ENCODE assay signal across 22 mouse cellular contexts in the genomic region with DNA sequence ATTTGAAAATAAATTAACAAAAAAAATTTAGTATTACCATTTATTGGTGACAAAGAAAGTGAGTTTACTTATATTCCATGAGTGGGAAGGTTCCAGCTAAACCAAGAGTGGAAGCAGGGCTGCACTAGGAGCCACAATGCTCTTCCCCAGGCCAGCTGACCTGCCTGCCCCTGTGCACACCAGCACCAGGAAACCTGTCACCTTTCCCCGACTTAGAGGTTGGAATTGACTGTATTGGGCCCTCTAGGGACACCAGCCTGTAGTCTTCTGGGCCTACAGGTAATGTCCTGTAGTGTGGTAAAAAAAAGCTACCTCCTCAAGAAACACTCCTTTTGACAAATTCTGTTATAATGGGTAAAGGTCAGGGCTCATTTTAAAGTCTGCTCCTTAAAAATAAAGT. TPM values are rescaled to one million over a fixed set of nuclear protein-coding genes. Genes with fewer than 3 reads are reported as not detected.
DNase-seq lines count a peak whose midpoint lies in the region; ATAC-seq and TF ChIP-seq lines count a peak whose summit lies in the region.
"Had no signal": no experiment of that assay in that cellular context is flagged by ENCODE, and none has a peak within 500 bp of the region (broad histone marks: within the 10 kb centered on the region; RNA-seq: fewer than 3 reads in every experiment).

No protein-coding gene starts in this region.

- H3K27ac ChIP-seq in layer of hippocampus, adult 2 months: peak overlapping the region; percentile 7; the same call in 1 of the 2 replicates
- peak overlapping the region; percentile 18; the same call in 1 of the 2 replicates for H3K27ac ChIP-seq in limb, embryonic 15.5 days
- H3K27ac ChIP-seq in limb, embryonic 10.5 days: no peak overlapping the region
- H3K27ac ChIP-seq in liver, adult 2 months (replicated peaks; ENCODE audit: insufficient read depth, low read depth, low read length): no peak overlapping the region
- no peak overlapping the region for H3K27ac ChIP-seq in liver, embryonic 12.5 days

- no peak overlapping the region for H3K4me2 ChIP-seq in limb, embryonic 15.5 days
- H3K4me2 ChIP-seq in liver, embryonic 12.5 days: no peak overlapping the region

- WGBS in limb, embryonic 15.5 days: 60% methylated on average over 1 of the region's 1 CpGs
- 69% methylated on average over 1 of the region's 1 CpGs for WGBS in limb, embryonic 10.5 days
- WGBS in liver, adult 2 months: 21% methylated on average over 1 of the region's 1 CpGs
- WGBS in liver, embryonic 12.5 days (ENCODE audit: insufficient replicate concordance): 57% methylated on average over 1 of the region's 1 CpGs

- H3K9ac ChIP-seq in limb, embryonic 15.5 days: no peak overlapping the region
- no peak overlapping the region for H3K9ac ChIP-seq in liver, adult 2 months (ENCODE audit: low read depth, low read length)
- H3K9ac ChIP-seq in liver, embryonic 12.5 days: no peak overlapping the region

- H3K79me2 ChIP-seq in liver, adult 2 months (ENCODE audit: control insufficient read depth, insufficient read depth, low read length): no peaks in the 10 kb centered on the region

- peaks cover 91% of the 10 kb centered on the region for H3K36me3 ChIP-seq in limb, embryonic 15.5 days
- peaks cover 100% of the 10 kb centered on the region for H3K36me3 ChIP-seq in limb, embryonic 10.5 days
- peaks cover 57% of the 10 kb centered on the region for H3K36me3 ChIP-seq in liver, adult 2 months (ENCODE audit: control insufficient read depth, insufficient read depth, low read length)
- H3K36me3 ChIP-seq in liver, embryonic 12.5 days: peaks cover 99% of the 10 kb centered on the region

- no peak overlapping the region for H3K4me3 ChIP-seq in layer of hippocampus, adult 2 months
- no peak overlapping the region for H3K4me3 ChIP-seq in limb, embryonic 15.5 days
- H3K4me3 ChIP-seq in limb, embryonic 10.5 days: no peak overlapping the region
- no peak overlapping the region for H3K4me3 ChIP-seq in liver, adult 2 months (ENCODE audit: insufficient read depth, low read depth, low read length)
- no peak overlapping the region for H3K4me3 ChIP-seq in liver, embryonic 12.5 days

- TF ChIP-seq POLR2A in liver, adult 2 months (IDR thresholded peaks at IDR 0.05; ENCODE audit: extremely low read depth, insufficient read depth, low read length): no peak

- TF ChIP-seq CTCF in layer of hippocampus, adult 2 months (conservative IDR thresholded peaks at IDR 0.05): no peak
- no peak for TF ChIP-seq CTCF in liver, adult 2 months (IDR thresholded peaks at IDR 0.05; ENCODE audit: low read depth, low read length)

- intact Hi-C loops in heart, postnatal 25 days (cut with DNase I): no loop called here

- no peaks in the 10 kb centered on the region for H3K9me3 ChIP-seq in limb, embryonic 15.5 days
- H3K9me3 ChIP-seq in limb, embryonic 10.5 days (replicated peaks): no peaks in the 10 kb centered on the region
- H3K9me3 ChIP-seq in liver, embryonic 12.5 days (replicated peaks): no peaks in the 10 kb centered on the region
- H3K9me3 ChIP-seq: G1E had no signal

- no peaks in the 10 kb centered on the region for H3K27me3 ChIP-seq in limb, embryonic 15.5 days
- no peaks in the 10 kb centered on the region for H3K27me3 ChIP-seq in limb, embryonic 10.5 days (ENCODE audit: low read depth, poor library complexity, severe bottlenecking)
- H3K27me3 ChIP-seq in liver, adult 2 months (ENCODE audit: control insufficient read depth, insufficient read depth, low read length): no peaks in the 10 kb centered on the region
- H3K27me3 ChIP-seq in liver, embryonic 12.5 days (replicated peaks): no peaks in the 10 kb centered on the region
- H3K27me3 ChIP-seq: CH12.LX, Patski had no signal

- no peak for ATAC-seq in limb, embryonic 15.5 days (ENCODE audit: insufficient number of reproducible peaks, low FRiP score, low TSS enrichment, low read depth)
- no peak for ATAC-seq in liver, embryonic 12.5 days
- ATAC-seq: activated CD4-positive, CD25-positive, alpha-beta regulatory T cell, adult 4 months; CD4-positive, CD25-positive, alpha-beta regulatory T cell, adult 4 months; Patski had no signal

- DNase-seq in heart, adult 11 months: peak; percentile 73
- DNase-seq in heart, postnatal 25 days (ENCODE audit: low spot score): no peak
- no peak for DNase-seq in layer of hippocampus, adult 2 months (ENCODE audit: low spot score in 2 of 2)
- no peak for DNase-seq in layer of hippocampus, postnatal 36 days
- DNase-seq in limb, embryonic 10.5 days (ENCODE audit: low spot score): no peak
- peak; percentile 67 for DNase-seq in liver, adult 2 months (ENCODE audit: extremely low read depth, low read depth, low spot score)
- DNase-seq: adrenal gland, adult 2 months; adrenal gland, adult 8-10 months; adrenal gland, postnatal 10 days; adrenal gland, postnatal 14 days; adrenal gland, postnatal 25 days; adrenal gland, postnatal 36 days; B cell, adult 2 months; cerebellum, adult 11 months; cerebellum, adult 11-12 months had no signal

- peaks cover 5% of the 10 kb centered on the region; the same call in 1 of the 2 replicates for H3K4me1 ChIP-seq in limb, embryonic 15.5 days
- H3K4me1 ChIP-seq in limb, embryonic 10.5 days: no peaks in the 10 kb centered on the region
- peaks cover 11% of the 10 kb centered on the region for H3K4me1 ChIP-seq in liver, adult 2 months (ENCODE audit: control insufficient read depth, insufficient read depth, low read length)
- no peaks in the 10 kb centered on the region for H3K4me1 ChIP-seq in liver, embryonic 12.5 days

RNA-seq across cellular contexts. Expression of a gene that starts 42.4 kb away (rescaled TPM):
- 10 to 100 TPM; 39.2 to 41.2 TPM for total RNA-seq in heart, postnatal 25 days (2021)
- 10 to 100 TPM; 48.7 to 51.4 TPM for total RNA-seq in layer of hippocampus, adult 2 months (2021)
- total RNA-seq in layer of hippocampus, postnatal 36 days (2021): 10 to 100 TPM; 53.1 to 54.8 TPM
- polyA plus RNA-seq in limb, embryonic 15.5 days (2015; fragmentation: Nextera tagmentation; extraction: Ambion mirVana): 83.7 and 86.2 TPM in 2 replicates
- 211 and 223 TPM in 2 replicates for polyA plus RNA-seq in limb, embryonic 10.5 days (2016; fragmentation: Nextera tagmentation; extraction: Ambion mirVana)
- total RNA-seq in liver, adult 2 months (2014; rRNA removed): 27.0 and 29.7 TPM in 2 replicates
- polyA plus RNA-seq in liver, adult 2 months (2012; rRNA removed): 8.3 and 10.7 TPM in 2 replicates
- 108 and 109 TPM in 2 replicates for polyA plus RNA-seq in liver, embryonic 12.5 days (2016; fragmentation: Nextera tagmentation; extraction: Ambion mirVana)

RNA-seq across cellular contexts. Expression of a gene that starts 47.9 kb away (rescaled TPM):
- total RNA-seq in heart, postnatal 25 days (2021): 10 to 100 TPM; 41.7 to 45.4 TPM
- 10 to 100 TPM; 64.3 to 66.4 TPM for total RNA-seq in layer of hippocampus, adult 2 months (2021)
- total RNA-seq in layer of hippocampus, postnatal 36 days (2021): 10 to 100 TPM; 59.0 to 67.2 TPM
- 98.2 and 99.9 TPM in 2 replicates for polyA plus RNA-seq in limb, embryonic 15.5 days (2015; fragmentation: Nextera tagmentation; extraction: Ambion mirVana)
- polyA plus RNA-seq in limb, embryonic 10.5 days (2016; fragmentation: Nextera tagmentation; extraction: Ambion mirVana): 87.9 and 98.3 TPM in 2 replicates
- total RNA-seq in liver, adult 2 months (2014; rRNA removed): 25.1 and 38.6 TPM in 2 replicates
- polyA plus RNA-seq in liver, adult 2 months (2012; rRNA removed): 23.8 and 25.9 TPM in 2 replicates
- 36.1 and 37.7 TPM in 2 replicates for polyA plus RNA-seq in liver, embryonic 12.5 days (2016; fragmentation: Nextera tagmentation; extraction: Ambion mirVana)

Comparison
In these comparisons a context has a peak if more than half of its experiments do, and no peak if none do; other contexts are left out.
1. DNase-seq: peak in heart, adult 11 months (single experiment) and liver, adult 2 months (single experiment); none in heart, postnatal 25 days (single experiment), layer of hippocampus, adult 2 months (0 of 2), layer of hippocampus, postnatal 36 days (0 of 2) and limb, embryonic 10.5 days (single experiment).
2. H3K27ac ChIP-seq: peak in layer of hippocampus, adult 2 months (single experiment) and limb, embryonic 15.5 days (single experiment); none in limb, embryonic 10.5 days (single experiment), liver, adult 2 months (single experiment) and liver, embryonic 12.5 days (single experiment).